Mouse (Mus musculus): Measurements from ENCODE around the gene Clec10a.

The Clec10a gene

DNA sequence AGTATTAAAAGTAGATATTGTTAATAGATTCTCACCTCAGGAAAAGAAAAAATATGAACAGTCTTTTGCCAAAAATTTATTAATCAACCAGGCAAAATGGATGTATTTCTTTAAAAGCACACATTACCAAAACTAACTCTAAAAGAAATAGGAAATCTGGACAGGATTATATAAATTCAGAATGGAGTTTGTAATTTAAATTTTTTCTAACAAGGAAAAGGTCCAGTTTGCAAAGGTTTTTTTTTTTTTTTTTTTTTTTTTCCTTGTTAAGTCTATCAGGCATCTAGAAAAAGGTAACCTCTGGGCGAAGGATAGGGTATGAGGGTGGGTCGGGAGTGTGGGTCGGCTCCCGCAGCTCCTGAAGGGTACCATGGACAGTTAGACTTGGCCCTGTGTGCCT, 24.5 kb downstream of the Clec10a start:
- WGBS: 88% methylated on average over 4 of the region's 4 CpGs

GRCm38 (mm10) chr11:70185120-70185519, 29.1 kb downstream of the Clec10a start:
- WGBS: 74% methylated on average over 7 of the region's 7 CpGs

- WGBS: 88% methylated on average over 28 of the region's 28 CpGs
Observed at GRCm38 (mm10) chr11:70189319-70190134, 33.5 kb downstream of the Clec10a start.

GRCm38 (mm10) chr11:70191188-70191587, 35.2 kb downstream of the Clec10a start:
- 82% methylated on average over 6 of the region's 6 CpGs for WGBS

GRCm38 (mm10) chr11:70192157-70192556, 36.2 kb downstream of the Clec10a start:
- WGBS: 80% methylated on average over 4 of the region's 4 CpGs

GRCm38 (mm10) chr11:70193354-70194285, 37.6 kb downstream of the Clec10a start:
- WGBS: 69% methylated on average over 11 of the region's 11 CpGs

- WGBS: 92% methylated on average over 3 of the region's 3 CpGs
Observed at GRCm38 (mm10) chr11:70198332-70198731, 42.3 kb downstream of the Clec10a start.

GRCm38 (mm10) chr11:70199107-70199506, 43.1 kb downstream of the Clec10a start:
- WGBS: 86% methylated on average over 8 of the region's 8 CpGs

DNA sequence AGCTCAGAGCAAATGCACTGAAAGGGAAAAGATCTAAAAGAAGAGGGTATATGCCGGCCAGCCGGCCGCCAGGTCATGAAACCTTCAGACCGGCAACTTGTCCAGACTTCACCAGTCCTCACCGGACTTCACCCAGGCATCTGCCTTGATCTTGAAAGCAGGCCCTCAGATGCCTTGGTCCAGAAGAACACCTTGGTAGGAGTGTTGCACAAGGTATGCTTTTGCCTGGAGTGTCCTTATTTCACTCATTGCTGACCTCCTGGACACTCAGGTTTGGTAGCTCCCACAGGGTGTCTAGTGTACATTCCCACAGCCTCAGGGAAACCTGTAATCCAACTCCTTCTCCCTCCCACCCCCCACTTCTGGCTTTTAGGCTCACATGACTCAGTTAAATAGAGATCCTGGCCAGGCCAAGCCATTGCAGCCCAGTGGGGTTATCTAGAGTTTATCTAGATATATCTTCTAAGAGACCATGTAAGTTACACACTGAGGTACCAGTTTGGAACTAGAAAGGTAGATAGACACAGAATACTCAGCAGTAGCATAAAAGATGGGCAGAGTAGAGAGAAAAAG, 44.1 kb downstream of the Clec10a start:
- 93% methylated on average over 5 of the region's 5 CpGs for WGBS

DNA sequence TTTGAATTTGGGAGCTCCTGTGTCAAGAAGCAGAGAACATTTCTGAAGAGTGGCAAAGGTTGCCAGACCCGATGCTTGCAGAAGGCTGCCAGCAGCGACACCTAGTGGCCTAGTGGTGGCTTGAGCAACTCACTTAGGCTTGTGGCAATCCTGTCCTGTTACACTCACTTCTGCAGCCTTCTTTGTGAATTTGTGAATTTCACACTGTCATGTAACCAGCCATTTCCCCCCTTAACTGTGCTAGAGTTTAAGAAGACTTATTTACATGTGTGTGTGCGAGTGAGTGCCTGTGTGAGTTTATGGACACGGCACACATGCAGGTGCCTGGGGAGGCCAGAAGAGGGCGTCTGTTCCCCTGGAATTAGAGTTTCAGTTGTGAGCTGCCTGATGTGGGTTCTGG, 45.7 kb downstream of the Clec10a start:
- WGBS: 44% methylated on average over 5 of the region's 5 CpGs

GRCm38 (mm10) chr11:70206801-70207200, 50.8 kb downstream of the Clec10a start:
- WGBS: 55% methylated on average over 2 of the region's 2 CpGs

DNA sequence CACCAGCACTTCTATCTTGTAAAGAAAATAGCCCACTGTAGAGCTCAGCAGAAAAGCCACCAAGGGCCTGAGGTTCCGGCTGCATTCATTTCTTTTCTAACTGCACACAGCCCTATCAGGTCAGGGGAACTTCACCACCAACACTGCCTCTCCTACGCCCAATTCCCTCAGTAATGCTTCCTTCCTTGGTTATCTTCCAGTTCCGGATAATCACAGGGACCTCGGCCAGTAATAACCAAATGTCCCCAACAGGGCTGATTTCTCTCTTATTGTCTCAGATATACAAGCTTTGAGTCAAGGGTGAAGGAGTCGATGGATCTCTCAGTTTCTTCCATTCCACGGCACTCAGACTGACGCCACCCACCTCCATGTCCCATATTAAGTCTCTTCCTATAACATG, 51.3 kb downstream of the Clec10a start:
- 83% methylated on average over 7 of the region's 7 CpGs for WGBS

DNA sequence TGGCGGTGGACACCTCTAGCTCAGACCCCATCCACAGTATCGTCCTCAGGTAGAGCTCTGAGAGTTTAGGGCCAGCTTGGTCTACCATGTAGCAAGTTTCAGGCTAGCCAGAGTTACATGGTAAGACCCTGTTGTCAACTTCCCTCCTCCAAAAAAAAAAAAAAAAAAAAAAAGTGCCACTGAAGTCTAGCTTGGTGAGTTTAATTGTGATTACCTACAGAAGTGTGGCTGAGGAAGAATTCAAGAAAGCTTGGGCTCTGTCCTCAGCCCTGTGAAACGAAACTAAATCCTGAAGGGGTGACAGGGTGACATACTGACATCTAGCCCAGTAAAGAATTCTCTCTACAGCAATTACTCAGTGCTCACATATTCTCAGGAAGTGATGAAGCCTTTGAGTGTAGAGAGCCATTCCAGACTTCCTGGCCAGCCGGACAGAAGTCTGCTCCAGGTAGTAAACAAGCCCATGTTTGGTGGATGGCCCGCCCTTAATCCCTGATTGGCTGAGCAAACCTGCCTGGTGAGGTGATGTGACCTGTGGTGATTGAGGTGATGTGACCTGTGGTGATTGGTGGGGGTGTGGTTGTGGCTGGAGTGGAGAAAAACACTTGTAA, 52.9 kb downstream of the Clec10a start:
- 86% methylated on average over 5 of the region's 5 CpGs for WGBS

DNA sequence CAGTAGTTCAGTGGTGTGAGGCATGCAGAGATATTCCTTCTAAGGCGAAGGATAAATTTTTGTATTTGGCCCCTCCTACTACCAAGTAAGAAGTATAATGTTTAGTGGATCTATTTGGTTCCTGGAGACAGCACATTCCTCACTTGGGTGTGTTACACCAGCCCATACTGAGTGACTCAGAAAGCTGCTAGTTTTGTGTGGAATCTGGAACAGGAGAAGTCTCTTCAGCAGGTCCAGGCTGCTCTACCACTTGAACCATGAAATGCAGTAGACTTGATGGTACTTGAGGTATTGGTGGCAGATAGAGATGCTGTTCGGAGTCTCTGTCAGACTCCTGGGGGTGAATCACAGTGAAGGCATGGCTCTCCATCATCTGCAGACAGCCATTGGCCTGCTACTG, 54.7 kb downstream of the Clec10a start:
- 93% methylated on average over 2 of the region's 2 CpGs for WGBS

DNA sequence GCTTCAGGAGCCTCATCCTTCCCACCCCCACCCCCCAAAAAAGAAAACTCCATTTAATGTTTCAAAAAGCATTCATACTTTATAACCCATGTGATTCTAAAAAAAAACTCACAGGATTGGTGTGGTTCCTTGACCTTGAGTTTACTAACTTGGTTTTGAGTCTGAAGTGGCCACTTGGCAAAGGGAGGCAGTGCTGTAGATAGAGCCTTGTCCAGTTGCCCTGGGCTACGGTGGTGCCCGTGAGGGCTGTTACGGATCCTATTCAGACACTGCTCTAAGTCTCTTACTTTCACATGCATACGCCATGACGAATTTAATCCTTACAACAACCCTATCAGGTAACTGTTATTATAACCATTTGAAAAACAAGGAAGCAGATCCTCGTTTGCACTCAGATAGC, 56.0 kb downstream of the Clec10a start:
- 77% methylated on average over 6 of the region's 6 CpGs for WGBS

GRCm38 (mm10) chr11:70212423-70212822, 56.4 kb downstream of the Clec10a start, which contains the start of gene Slc16a11:
TSS of gene Slc16a11 (plus strand) at chr11:70212752.
- WGBS: 51% methylated on average over 6 of the region's 6 CpGs

GRCm38 (mm10) chr11:70212896-70213295, 56.9 kb downstream of the Clec10a start:
- 5% methylated on average over 9 of the region's 9 CpGs for WGBS

GRCm38 (mm10) chr11:70213736-70214135, 57.7 kb downstream of the Clec10a start:
- 4% methylated on average over 26 of the region's 26 CpGs for WGBS

DNA sequence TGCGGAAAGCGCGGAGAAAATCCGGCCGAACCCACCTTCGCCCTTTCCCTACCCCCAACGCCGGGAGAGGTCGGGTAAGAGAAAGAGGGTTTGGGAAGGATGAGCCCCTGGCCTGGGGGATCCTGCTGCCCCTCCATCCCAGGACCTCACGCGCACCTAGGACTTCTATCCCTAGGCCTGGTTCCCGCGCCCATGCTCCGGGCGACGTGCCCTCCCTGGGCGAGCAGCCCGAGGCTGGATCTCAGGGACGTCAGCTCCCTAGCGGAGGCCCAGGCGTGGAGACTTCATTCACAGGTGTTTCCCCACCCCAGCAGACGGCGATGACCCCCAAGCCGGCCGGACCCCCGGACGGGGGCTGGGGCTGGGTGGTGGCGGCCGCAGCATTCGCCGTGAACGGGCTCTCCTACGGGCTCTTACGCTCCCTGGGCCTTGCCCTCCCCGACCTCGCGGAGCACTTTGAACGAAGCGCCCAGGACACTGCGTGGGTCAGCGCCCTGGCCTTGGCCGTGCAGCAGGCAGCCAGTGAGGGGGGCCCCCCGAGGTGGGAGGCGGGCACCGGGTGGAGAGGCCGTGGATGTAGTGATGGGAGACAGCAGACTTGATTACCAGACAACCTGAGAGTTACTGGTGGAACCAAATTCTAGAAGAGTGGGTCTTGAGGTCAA, 58.3 kb downstream of the Clec10a start:
- WGBS: 1% methylated on average over 46 of the region's 46 CpGs

GRCm38 (mm10) chr11:70214856-70215209, 58.8 kb downstream of the Clec10a start:
- WGBS: 28% methylated on average over 18 of the region's 18 CpGs

- WGBS: 36% methylated on average over 22 of the region's 22 CpGs
Observed at GRCm38 (mm10) chr11:70215301-70215700, 59.3 kb downstream of the Clec10a start.

Data from cerebral cortex, adult 2 months (tissue).